Mouse (Mus musculus): ENCODE data around the gene Gm28042. TPM values are rescaled to one million over a fixed set of nuclear protein-coding genes. Genes with fewer than 3 reads are reported as not detected.

Gm28042 gene
- polyA plus RNA-seq, 1 experiment from 2014 or later = 0.89 TPM

- no peak overlapping the region for H3K27ac ChIP-seq
- 89% methylated on average over 9 of the region's 9 CpGs for whole genome bisulfite sequencing
- ATAC-seq (replicated peaks; ENCODE audit: low FRiP score, low read depth) (no peak), DNase-seq (ENCODE audit: low spot score) (no peak)
- H3K4me1 ChIP-seq (replicated peaks; ENCODE audit: insufficient read depth, low read length) = no peaks in the 10 kb centered on the region
- no peaks in the 10 kb centered on the region for H3K27me3 ChIP-seq (ENCODE audit: insufficient read depth, low read length)
- no peak overlapping the region for H3K9ac ChIP-seq (ENCODE audit: low read depth, low read length)
- H3K4me3 ChIP-seq (replicated peaks; ENCODE audit: low read depth, low read length) = no peak overlapping the region
- no peak overlapping the region for H3K4me2 ChIP-seq (ENCODE audit: low read length)
- H3K9me3 ChIP-seq (replicated peaks; ENCODE audit: low read length) = no peaks in the 10 kb centered on the region
- H3K36me3 ChIP-seq (ENCODE audit: insufficient read depth, low read length) = peaks cover 38% of the 10 kb centered on the region
- no peak for TF ChIP-seq CTCF (IDR thresholded peaks at IDR 0.05; ENCODE audit: low read depth)
These were observed 10.5 kb downstream of the Gm28042 start for GRCm38 (mm10) chr2:120037744-120038143.

DNA sequence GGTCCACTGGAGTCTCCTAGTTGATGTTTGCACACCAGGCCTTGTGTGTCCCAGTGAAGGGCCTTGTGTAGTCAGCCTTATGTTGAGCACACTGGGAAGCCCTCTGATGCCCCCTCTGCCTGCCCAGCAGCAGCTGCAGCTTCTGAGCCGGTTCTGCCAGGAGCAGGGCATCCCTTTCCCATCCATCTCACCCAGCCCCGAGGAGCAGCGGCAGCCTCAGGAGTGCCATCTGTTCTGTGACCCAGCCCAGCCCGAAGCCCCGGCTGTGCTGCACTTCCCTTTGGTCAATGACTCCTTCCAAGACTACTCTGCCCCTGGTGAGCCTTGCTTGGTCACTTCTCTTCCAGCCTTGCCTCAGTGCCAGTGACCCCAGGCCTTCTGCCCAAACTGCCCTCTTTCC, 13.7 kb downstream of the Gm28042 start:
- H3K36me3 ChIP-seq (ENCODE audit: insufficient read depth, low read length) = peaks cover 35% of the 10 kb centered on the region
- 80% methylated on average over 5 of the region's 5 CpGs for WGBS
- ATAC-seq (replicated peaks; ENCODE audit: low FRiP score, low read depth) = no peak

GRCm38 (mm10) chr2:120044101-120044603, 16.9 kb downstream of the Gm28042 start:
- DNase-seq (ENCODE audit: low spot score) = peak; percentile 50
- H3K4me1 ChIP-seq (replicated peaks; ENCODE audit: insufficient read depth, low read length) = no peaks in the 10 kb centered on the region; the same call in none of the 2 replicates
- no peak for TF ChIP-seq CTCF (IDR thresholded peaks at IDR 0.05; ENCODE audit: low read depth)
- no peaks in the 10 kb centered on the region for H3K27me3 ChIP-seq (ENCODE audit: insufficient read depth, low read length)
- no peak overlapping the region for H3K27ac ChIP-seq
- H3K4me2 ChIP-seq (ENCODE audit: low read length) = no peak overlapping the region
- 37% methylated on average over 4 of the region's 4 CpGs for WGBS
- H3K4me3 ChIP-seq (replicated peaks; ENCODE audit: low read depth, low read length) = no peak overlapping the region
- ATAC-seq (replicated peaks; ENCODE audit: low FRiP score, low read depth) = peak; percentile 35
- no peak overlapping the region for H3K9ac ChIP-seq (ENCODE audit: low read depth, low read length)
- H3K9me3 ChIP-seq (replicated peaks; ENCODE audit: low read length) = no peaks in the 10 kb centered on the region
- H3K36me3 ChIP-seq (ENCODE audit: insufficient read depth, low read length) = peaks cover 27% of the 10 kb centered on the region

More for the DNA sequence above, 13.7 kb downstream of the Gm28042 start:
- Histone ChIP-seq H3K4me3 (replicated peaks; ENCODE audit: low read depth, low read length) (no peak overlapping the region), H3K27ac (no peak overlapping the region), H3K4me1 (replicated peaks; ENCODE audit: insufficient read depth, low read length) (no peaks in the 10 kb centered on the region; the same call in 1 of the 2 replicates), H3K4me2 (ENCODE audit: low read length) (no peak overlapping the region), H3K27me3 (ENCODE audit: insufficient read depth, low read length) (no peaks in the 10 kb centered on the region), H3K9me3 (replicated peaks; ENCODE audit: low read length) (no peaks in the 10 kb centered on the region), H3K9ac (ENCODE audit: low read depth, low read length) (no peak overlapping the region)
- no peak for DNase-seq (ENCODE audit: low spot score)
- no peak for TF ChIP-seq CTCF (IDR thresholded peaks at IDR 0.05; ENCODE audit: low read depth)

DNA sequence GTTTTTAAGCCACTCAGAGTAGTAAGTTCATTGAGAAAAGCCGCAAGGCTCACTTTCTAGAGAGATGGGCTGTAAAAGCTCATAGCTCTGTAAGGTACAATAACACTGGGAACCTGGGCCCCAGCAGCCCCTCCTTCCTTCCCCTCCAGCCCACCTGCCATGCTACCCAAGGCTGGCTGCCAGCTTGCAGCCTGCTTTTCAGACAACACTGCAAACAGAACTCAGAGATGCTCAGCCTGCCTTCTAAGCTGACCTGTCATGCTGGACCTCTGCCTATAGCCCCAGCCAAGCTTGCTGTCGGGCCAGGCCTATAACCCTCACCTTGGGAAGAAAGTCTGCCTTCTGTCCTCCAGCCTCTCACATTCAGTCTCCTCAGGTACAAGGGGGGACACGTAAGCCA, 17.4 kb downstream of the Gm28042 start:
- no peaks in the 10 kb centered on the region; the same call in none of the 2 replicates for H3K4me1 ChIP-seq (replicated peaks; ENCODE audit: insufficient read depth, low read length)
- H3K4me3 ChIP-seq (replicated peaks; ENCODE audit: low read depth, low read length) = no peak overlapping the region
- no peaks in the 10 kb centered on the region for H3K9me3 ChIP-seq (replicated peaks; ENCODE audit: low read length)
- no peak overlapping the region for H3K27ac ChIP-seq
- DNase-seq (ENCODE audit: low spot score) = no peak
- no peak overlapping the region for H3K4me2 ChIP-seq (ENCODE audit: low read length)
- H3K27me3 ChIP-seq (ENCODE audit: insufficient read depth, low read length) = no peaks in the 10 kb centered on the region
- 67% methylated on average over 3 of the region's 3 CpGs for WGBS
- peaks cover 22% of the 10 kb centered on the region for H3K36me3 ChIP-seq (ENCODE audit: insufficient read depth, low read length)
- no peak for TF ChIP-seq CTCF (IDR thresholded peaks at IDR 0.05; ENCODE audit: low read depth)
- no peak overlapping the region for H3K9ac ChIP-seq (ENCODE audit: low read depth, low read length)
- ATAC-seq (replicated peaks; ENCODE audit: low FRiP score, low read depth) = no peak

DNA sequence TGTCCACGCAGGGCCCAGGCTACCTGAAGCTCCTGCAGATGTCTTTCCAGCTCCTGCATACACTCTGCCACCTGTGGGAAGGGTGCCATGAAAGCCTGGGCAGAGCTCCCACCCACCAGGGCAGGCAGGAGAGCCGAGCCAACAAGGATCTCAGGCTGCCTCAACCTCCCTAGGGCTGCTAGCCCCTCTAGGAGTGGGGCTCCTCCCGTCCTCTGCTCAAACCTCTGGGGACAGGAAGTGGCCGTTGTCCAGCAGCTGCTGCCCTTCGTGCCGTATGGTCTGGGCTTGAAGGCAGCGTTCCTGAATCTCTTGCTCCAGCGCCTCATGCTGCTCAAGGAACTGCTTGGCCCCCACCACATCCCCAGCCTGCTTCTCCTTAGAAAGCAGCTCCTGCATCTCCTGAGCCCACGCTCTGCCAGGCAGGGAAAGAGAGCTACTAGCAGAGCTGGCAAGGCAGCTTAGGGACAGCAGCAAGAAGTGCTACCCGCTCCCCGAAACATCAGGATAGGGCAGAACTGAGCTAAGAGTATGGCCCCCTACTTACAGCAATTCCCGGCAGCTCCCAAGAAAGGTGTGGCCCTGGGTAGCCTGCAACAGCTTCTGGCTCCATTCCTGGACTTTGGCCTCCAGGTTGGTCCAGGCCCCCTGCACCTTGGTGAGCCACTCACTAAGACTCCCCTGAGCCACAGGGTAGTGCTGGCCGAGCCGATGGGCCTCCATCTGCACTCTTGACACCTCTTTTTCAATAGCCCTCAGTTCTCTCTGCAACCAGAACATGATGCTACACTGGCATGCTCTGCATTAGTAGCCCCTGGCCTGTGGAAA, 19.4 kb downstream of the Gm28042 start:
- ATAC-seq (replicated peaks; ENCODE audit: low FRiP score, low read depth) (no peak), DNase-seq (ENCODE audit: low spot score) (peak; percentile 29)
- Histone ChIP-seq H3K4me3 (replicated peaks; ENCODE audit: low read depth, low read length) (no peak overlapping the region), H3K4me1 (replicated peaks; ENCODE audit: insufficient read depth, low read length) (no peaks in the 10 kb centered on the region; the same call in none of the 2 replicates), H3K9me3 (replicated peaks; ENCODE audit: low read length) (no peaks in the 10 kb centered on the region), H3K4me2 (ENCODE audit: low read length) (no peak overlapping the region), H3K27ac (no peak overlapping the region), H3K27me3 (ENCODE audit: insufficient read depth, low read length) (no peaks in the 10 kb centered on the region), H3K36me3 (ENCODE audit: insufficient read depth, low read length) (peaks cover 7% of the 10 kb centered on the region), H3K9ac (ENCODE audit: low read depth, low read length) (no peak overlapping the region)
- 48% methylated on average over 14 of the region's 14 CpGs for WGBS
- TF ChIP-seq CTCF (IDR thresholded peaks at IDR 0.05; ENCODE audit: low read depth) = no peak

DNA sequence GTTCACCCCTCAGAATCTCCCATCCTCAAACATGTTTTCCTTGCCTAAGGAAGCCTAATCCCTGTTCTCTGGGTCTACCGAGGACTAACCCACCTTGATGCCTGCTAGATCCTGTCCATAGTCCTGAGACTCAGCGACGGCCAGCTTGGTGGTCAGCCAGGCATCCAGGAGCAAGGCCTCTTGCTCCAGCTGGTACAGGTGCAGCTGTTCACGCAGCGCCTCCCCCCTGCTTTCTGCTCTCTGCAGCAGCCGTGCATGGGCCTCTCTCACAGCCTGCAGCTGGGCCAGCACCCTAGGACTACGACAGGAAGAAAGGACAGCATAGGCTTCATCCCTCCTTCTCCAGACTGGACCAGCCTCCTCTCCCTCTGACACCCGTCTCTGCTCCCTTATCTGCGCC, 20.9 kb downstream of the Gm28042 start:
- no peaks in the 10 kb centered on the region for H3K36me3 ChIP-seq (ENCODE audit: insufficient read depth, low read length)
- no peak overlapping the region for H3K4me3 ChIP-seq (replicated peaks; ENCODE audit: low read depth, low read length)
- no peak overlapping the region for H3K4me2 ChIP-seq (ENCODE audit: low read length)
- no peak for TF ChIP-seq CTCF (IDR thresholded peaks at IDR 0.05; ENCODE audit: low read depth)
- H3K27ac ChIP-seq = no peak overlapping the region
- no peaks in the 10 kb centered on the region; the same call in none of the 2 replicates for H3K4me1 ChIP-seq (replicated peaks; ENCODE audit: insufficient read depth, low read length)
- DNase-seq (ENCODE audit: low spot score) (no peak), ATAC-seq (replicated peaks; ENCODE audit: low FRiP score, low read depth) (no peak)
- no peaks in the 10 kb centered on the region for H3K27me3 ChIP-seq (ENCODE audit: insufficient read depth, low read length)
- H3K9me3 ChIP-seq (replicated peaks; ENCODE audit: low read length) = no peaks in the 10 kb centered on the region
- H3K9ac ChIP-seq (ENCODE audit: low read depth, low read length) = no peak overlapping the region
- WGBS = 72% methylated on average over 9 of the region's 9 CpGs

Measured in kidney, postnatal 0 days (tissue).